Mouse (Mus musculus) G1E (cell line): ENCODE results near the gene Ccl28. TPM values are rescaled to one million over a fixed set of nuclear protein-coding genes. Genes with fewer than 3 reads are reported as not detected.

Source experiments
- ATAC-seq: 2 replicates; pipeline ENCODE4 v1.8.0; 2016; ENCODE audit warnings: mild to moderate bottlenecking; ENCODE audit not compliant: insufficient number of reproducible peaks, poor library complexity, low FRiP score, severe bottlenecking; ENCODE audit errors: extremely low read depth
- DNase-seq: peaks from one replicate; pipeline ENCODE4 v3.0.0; 2012; ENCODE audit warnings: low spot score
- H3K27me3 ChIP-seq: 2 replicates; pipeline ENCODE4 v1.6.1; 2012; ENCODE audit warnings: mild to moderate bottlenecking, low read length, inconsistent platforms; ENCODE audit not compliant: insufficient read depth
- H3K36me3 ChIP-seq: replicated peaks from 2 replicates; pipeline ENCODE3; 2012; ENCODE audit warnings: mild to moderate bottlenecking, inconsistent platforms
- H3K4me1 ChIP-seq: 2 replicates; pipeline ENCODE4 v1.6.1; 2012; ENCODE audit warnings: low read depth, low read length, inconsistent platforms, mixed read lengths; ENCODE audit not compliant: insufficient read depth
- H3K4me3 ChIP-seq: 2 replicates; pipeline ENCODE4 v1.5.1; 2012; ENCODE audit warnings: low read depth, mild to moderate bottlenecking, inconsistent platforms, low read length, moderate library complexity, mixed read lengths
- H3K9me3 ChIP-seq: replicated peaks from 2 replicates; pipeline ENCODE4 v1.6.1; 2012; ENCODE audit warnings: inconsistent platforms
- CTCF ChIP-seq: IDR thresholded peaks from 2 replicates; pipeline ENCODE4 v1.5.1; 2012; ENCODE audit warnings: low read depth, low read length, inconsistent platforms, mixed read lengths
- GATA1 ChIP-seq: IDR thresholded peaks from 2 replicates; pipeline ENCODE4 v1.6.1; 2012; ENCODE audit warnings: borderline replicate concordance, low read length, inconsistent platforms, mixed read lengths
- GATA2 ChIP-seq: IDR thresholded peaks from 2 replicates; pipeline ENCODE4 v1.6.1; 2012; ENCODE audit warnings: low read depth, low read length, inconsistent platforms, borderline replicate concordance
- POLR2AphosphoS5 ChIP-seq: IDR thresholded peaks from 2 replicates; pipeline ENCODE4 v1.6.1; 2012; ENCODE audit warnings: low read depth, low read length, inconsistent platforms; ENCODE audit not compliant: insufficient replicate concordance
- TAL1 ChIP-seq: conservative IDR thresholded peaks from 2 replicates; pipeline ENCODE4 v1.6.1; 2012; ENCODE audit warnings: low read depth, low read length, inconsistent platforms, mixed read lengths
- polyA plus RNA-seq: library from polyadenylated mRNA; stranded (reverse); fragments of >175 nt; gene quantifications from 2 replicates; pipeline ENCODE4 v1.2.3, GENCODE M21; 2012
- total RNA-seq, 2 experiments: library from RNA; stranded (forward) in 1 of 2; stranded (reverse) in 1 of 2; fragments of 200-1000 nt in 1 of 2; fragments of >200 nt in 1 of 2; fragmentation: Nextera tagmentation in 1 of 2; gene quantifications; 2 replicates each; pipeline ENCODE4 v1.2.3; 2014 to 2017

The Ccl28 gene
- total and polyA plus RNA-seq, 3 experiments: 0.05 TPM; not detected in 2

DNA sequence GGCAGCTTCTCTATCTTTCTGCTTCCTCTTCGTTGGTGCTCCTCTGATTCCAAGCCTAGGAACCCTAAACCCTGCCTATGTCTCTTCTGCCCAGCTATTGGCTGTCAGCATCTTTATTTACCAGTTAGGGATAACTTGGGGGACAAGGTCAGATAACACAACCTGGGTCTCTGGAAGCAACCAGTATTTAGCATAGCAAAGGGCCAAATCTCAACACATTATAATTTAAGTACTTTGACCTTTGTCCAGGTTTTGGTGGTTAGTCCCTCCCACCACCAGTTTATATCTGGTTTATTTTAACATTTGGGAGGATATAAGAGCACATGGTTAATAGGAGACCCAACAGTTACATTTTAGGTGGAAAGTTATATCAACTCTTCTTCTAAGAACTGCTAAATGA lies 72.9 kb downstream of the Ccl28 start:
- no peak for ATAC-seq
- H3K4me1 ChIP-seq: peaks cover 37% of the 10 kb centered on the region
- H3K36me3 ChIP-seq: peaks cover 74% of the 10 kb centered on the region
- no peak overlapping the region for H3K4me3 ChIP-seq
- TF ChIP-seq TAL1: no peak
- TF ChIP-seq POLR2AphosphoS5: no peak
- no peak for DNase-seq
- H3K9me3 ChIP-seq: no peaks in the 10 kb centered on the region
- H3K27me3 ChIP-seq: no peaks in the 10 kb centered on the region

DNA sequence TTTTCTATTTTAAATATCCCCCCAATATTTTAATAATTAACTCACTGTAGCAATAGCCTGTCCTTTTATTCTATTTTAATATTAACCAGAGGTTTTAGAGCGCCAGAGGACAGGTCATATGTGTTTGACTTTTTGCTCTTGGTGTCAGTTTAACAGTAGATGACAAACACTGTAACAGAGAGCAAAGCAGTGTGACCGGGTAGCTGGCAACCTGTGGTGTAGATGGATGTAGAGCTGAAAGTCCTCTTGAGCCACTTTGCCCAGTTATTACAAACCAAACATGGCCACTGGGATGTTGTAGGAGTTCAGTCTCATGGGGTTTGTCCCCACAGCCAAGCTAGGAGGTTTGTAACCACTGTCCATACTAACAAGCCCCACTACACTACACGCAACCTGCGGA lies 74.8 kb downstream of the Ccl28 start:
- ATAC-seq: no peak
- peaks cover 22% of the 10 kb centered on the region for H3K4me1 ChIP-seq
- peaks cover 89% of the 10 kb centered on the region for H3K36me3 ChIP-seq
- H3K4me3 ChIP-seq: no peak overlapping the region
- no peak for DNase-seq
- no peaks in the 10 kb centered on the region for H3K27me3 ChIP-seq
- H3K9me3 ChIP-seq: no peaks in the 10 kb centered on the region
- no peak for TF ChIP-seq GATA1
- no peak for TF ChIP-seq CTCF
- no peak for TF ChIP-seq POLR2AphosphoS5
- no peak for TF ChIP-seq TAL1
- no peak for TF ChIP-seq GATA2

Other genes with a start within 250 kb of the Ccl28 start
- 78.9 and 81.1 TPM in 2 replicates for gene Paip1, start 195.2 kb upstream of the Ccl28 start, total RNA-seq (2014; fragmentation: Nextera tagmentation)
- 58.6 and 67.6 TPM in 2 replicates for gene Paip1, start 195.2 kb upstream of the Ccl28 start, total RNA-seq (2017)
- 13.3 and 14.7 TPM in 2 replicates for gene Paip1, start 195.2 kb upstream of the Ccl28 start, polyA plus RNA-seq
- gene 4833420G17Rik, start 161.1 kb upstream of the Ccl28 start, total RNA-seq (2014; fragmentation: Nextera tagmentation): 51.3 and 58.5 TPM in 2 replicates
- 37.1 and 45.0 TPM in 2 replicates for gene 4833420G17Rik, start 161.1 kb upstream of the Ccl28 start, total RNA-seq (2017)
- gene 4833420G17Rik, start 161.1 kb upstream of the Ccl28 start, polyA plus RNA-seq: 3.2 and 4.2 TPM in 2 replicates
- gene Tmem267, start 135.8 kb upstream of the Ccl28 start, total RNA-seq (2014; fragmentation: Nextera tagmentation): 7.1 and 14.3 TPM in 2 replicates
- 1.6 and 2.3 TPM in 2 replicates for gene Tmem267, start 135.8 kb upstream of the Ccl28 start, total RNA-seq (2017)
- gene Tmem267, start 135.8 kb upstream of the Ccl28 start, polyA plus RNA-seq: not detected in 2 replicates
- gene 3110070M22Rik, start 135.4 kb upstream of the Ccl28 start, total RNA-seq (2014; fragmentation: Nextera tagmentation): 0.68 TPM in 1 of 2 replicates, not detected in the other
- gene 3110070M22Rik, start 135.4 kb upstream of the Ccl28 start, total RNA-seq (2017): 0.16 TPM in 1 of 2 replicates, not detected in the other
- gene 3110070M22Rik, start 135.4 kb upstream of the Ccl28 start, polyA plus RNA-seq: 0.08 TPM in 1 of 2 replicates, not detected in the other
- gene Hmgcs1, start 66.6 kb downstream of the Ccl28 start, total RNA-seq (2014; fragmentation: Nextera tagmentation): 68.6 and 78.9 TPM in 2 replicates
- 259 and 314 TPM in 2 replicates for gene Hmgcs1, start 66.6 kb downstream of the Ccl28 start, total RNA-seq (2017)
- 9.4 and 14.6 TPM in 2 replicates for gene Hmgcs1, start 66.6 kb downstream of the Ccl28 start, polyA plus RNA-seq
- 0.19 TPM in 1 of 2 replicates, not detected in the other for gene Nim1k, start 132.1 kb downstream of the Ccl28 start, total RNA-seq (2014; fragmentation: Nextera tagmentation)
- 0.11 and 0.12 TPM in 2 replicates for gene Nim1k, start 132.1 kb downstream of the Ccl28 start, total RNA-seq (2017)
- 0.01 TPM in 1 of 2 replicates, not detected in the other for gene Nim1k, start 132.1 kb downstream of the Ccl28 start, polyA plus RNA-seq
- 59.1 and 73.7 TPM in 2 replicates for gene Zfp131, start 167.1 kb downstream of the Ccl28 start, total RNA-seq (2014; fragmentation: Nextera tagmentation)
- 41.2 and 43.7 TPM in 2 replicates for gene Zfp131, start 167.1 kb downstream of the Ccl28 start, total RNA-seq (2017)
- 20.0 and 30.6 TPM in 2 replicates for gene Zfp131, start 167.1 kb downstream of the Ccl28 start, polyA plus RNA-seq
- not detected in 2 replicates for gene AF067063, start 206.4 kb downstream of the Ccl28 start, total RNA-seq (2014; fragmentation: Nextera tagmentation)
- not detected in 2 replicates for gene AF067063, start 206.4 kb downstream of the Ccl28 start, total RNA-seq (2017)
- gene AF067063, start 206.4 kb downstream of the Ccl28 start, polyA plus RNA-seq: not detected in 2 replicates
- not detected in 2 replicates for gene D13Ertd608e, start 212.2 kb downstream of the Ccl28 start, total RNA-seq (2014; fragmentation: Nextera tagmentation)
- gene D13Ertd608e, start 212.2 kb downstream of the Ccl28 start, total RNA-seq (2017): not detected in 2 replicates
- gene D13Ertd608e, start 212.2 kb downstream of the Ccl28 start, polyA plus RNA-seq: not detected in 2 replicates